Mouse (Mus musculus) midbrain, embryonic 12.5 days (tissue): ENCODE results near the gene Mgat4a. TPM values are rescaled to one million over a fixed set of nuclear protein-coding genes. Genes with fewer than 3 reads are reported as not detected.

Experiments
- ATAC-seq: fragments of 200-750 bp; cut with Nextera tagmentation; 2 replicates; pipeline ENCODE4 v1.8.0; 2017; ENCODE audit warnings: low read depth, moderate TSS enrichment, moderate library complexity; ENCODE audit not compliant: low FRiP score
- H3K27ac ChIP-seq: fragments of 300-500 bp; sonication (generic); replicated peaks from 2 replicates; pipeline ENCODE4 v1.5.1; 2016; ENCODE audit warnings: mild to moderate bottlenecking
- H3K27me3 ChIP-seq: fragments of 300-500 bp; sonication (generic); 2 replicates; pipeline ENCODE4 v1.6.1; 2016; ENCODE audit warnings: mild to moderate bottlenecking
- H3K36me3 ChIP-seq: fragments of 300-500 bp; sonication (generic); 2 replicates; pipeline ENCODE4 v1.6.1; 2016
- H3K4me1 ChIP-seq: fragments of 300-500 bp; sonication (generic); 2 replicates; pipeline ENCODE4 v1.6.1; 2016
- H3K4me2 ChIP-seq: fragments of 300-500 bp; sonication (generic); replicated peaks from 2 replicates; pipeline ENCODE4 v1.6.1; 2016; ENCODE audit warnings: mild to moderate bottlenecking, moderate library complexity
- H3K4me3 ChIP-seq: fragments of 300-500 bp; sonication (generic); 2 replicates; pipeline ENCODE4 v1.5.1; 2016; ENCODE audit warnings: mild to moderate bottlenecking
- H3K9ac ChIP-seq: fragments of 300-500 bp; sonication (generic); replicated peaks from 2 replicates; pipeline ENCODE4 v1.6.1; 2016; ENCODE audit warnings: mild to moderate bottlenecking, moderate library complexity
- H3K9me3 ChIP-seq: fragments of 300-500 bp; sonication (generic); 2 replicates; pipeline ENCODE4 v1.6.1; 2016; ENCODE audit warnings: mild to moderate bottlenecking
- WGBS: fragments of 180-500 bp; shearing (Covaris S2); methylation state at CpG from one replicate; pipeline ENCODE4 v1.1.7; 2016; 5-methylcytosine and 5-hydroxymethylcytosine counted together
- polyA plus RNA-seq: library from polyadenylated mRNA; unstranded; fragments of >200 nt; fragmentation: Nextera tagmentation; extraction: Ambion mirVana; gene quantifications from 2 replicates; pipeline ENCODE4 v1.2.1, GENCODE M21; 2016

Gene Mgat4a
- polyA plus RNA-seq, 1 experiment from 2014 or later, result 3.3 TPM

GRCm38 (mm10) chr1:37430297-37430840 lies 110.4 kb downstream of the Mgat4a start:
- H3K9me3 ChIP-seq, result no peaks in the 10 kb centered on the region
- H3K9ac ChIP-seq, result peak overlapping the region; percentile 85
- 3% methylated on average over 40 of the region's 40 CpGs for WGBS
- H3K36me3 ChIP-seq, result peaks cover 21% of the 10 kb centered on the region
- H3K4me1 ChIP-seq, result peaks cover 20% of the 10 kb centered on the region
- peak overlapping the region; percentile 54; the same call in 1 of the 2 replicates for H3K27ac ChIP-seq
- H3K27me3 ChIP-seq, result no peaks in the 10 kb centered on the region
- peak; percentile 19; the same call in 1 of the 2 replicates for ATAC-seq
- peak overlapping the region; percentile 88 for H3K4me3 ChIP-seq
- peak overlapping the region; percentile 91 for H3K4me2 ChIP-seq

- peaks cover 19% of the 10 kb centered on the region for H3K36me3 ChIP-seq
- H3K27ac ChIP-seq, result peak within 1 kb of the TSS; percentile 54; the same call in 1 of the 2 replicates
- H3K4me2 ChIP-seq, result peak within 1 kb of the TSS; percentile 91
- peak within 1 kb of the TSS; percentile 85 for H3K9ac ChIP-seq
- peaks cover 20% of the 10 kb centered on the region for H3K4me1 ChIP-seq
- H3K9me3 ChIP-seq, result no peaks in the 10 kb centered on the region
- 3% methylated on average over 57 of the region's 57 CpGs for WGBS
- H3K27me3 ChIP-seq, result no peaks in the 10 kb centered on the region
- peak; percentile 98 for ATAC-seq
- H3K4me3 ChIP-seq, result peak within 1 kb of the TSS; percentile 88
These were observed 111.2 kb downstream of the Mgat4a start, which contains the start of the genes Coa5 and Unc50 for GRCm38 (mm10) chr1:37429366-37430296. Coa5 (minus strand) TSS chr1:37430103. Unc50 (plus strand) TSS chr1:37430139.

GRCm38 (mm10) chr1:37428911-37429310 lies 111.9 kb downstream of the Mgat4a start:
- peak overlapping the region; percentile 88 for H3K4me3 ChIP-seq
- peak overlapping the region; percentile 85; the same call in 1 of the 2 replicates for H3K9ac ChIP-seq
- no peaks in the 10 kb centered on the region for H3K27me3 ChIP-seq
- peaks cover 21% of the 10 kb centered on the region for H3K36me3 ChIP-seq
- WGBS, result 79% methylated on average over 2 of the region's 2 CpGs
- peak overlapping the region; percentile 91 for H3K4me2 ChIP-seq
- peaks cover 20% of the 10 kb centered on the region for H3K4me1 ChIP-seq
- H3K27ac ChIP-seq, result no peak overlapping the region
- H3K9me3 ChIP-seq, result peaks cover 6% of the 10 kb centered on the region; the same call in 1 of the 2 replicates
- ATAC-seq, result no peak

GRCm38 (mm10) chr1:37427144-37427875 lies 113.5 kb downstream of the Mgat4a start:
- Histone ChIP-seq H3K4me2 (no peak overlapping the region), H3K9ac (no peak overlapping the region), H3K36me3 (peaks cover 21% of the 10 kb centered on the region), H3K27me3 (no peaks in the 10 kb centered on the region), H3K4me1 (peaks cover 20% of the 10 kb centered on the region), H3K4me3 (no peak overlapping the region), H3K27ac (no peak overlapping the region), H3K9me3 (peaks cover 6% of the 10 kb centered on the region)
- WGBS, result 91% methylated on average over 8 of the region's 8 CpGs
- no peak for ATAC-seq

GRCm38 (mm10) chr1:37419420-37419819 lies 121.4 kb downstream of the Mgat4a start:
- no peaks in the 10 kb centered on the region for H3K4me1 ChIP-seq
- WGBS, result 89% methylated on average over 1 of the region's 1 CpGs
- no peak overlapping the region for H3K27ac ChIP-seq
- no peak overlapping the region for H3K4me2 ChIP-seq
- H3K27me3 ChIP-seq, result no peaks in the 10 kb centered on the region
- H3K4me3 ChIP-seq, result no peak overlapping the region
- H3K36me3 ChIP-seq, result peaks cover 34% of the 10 kb centered on the region
- ATAC-seq, result no peak
- H3K9me3 ChIP-seq, result peaks cover 9% of the 10 kb centered on the region
- no peak overlapping the region for H3K9ac ChIP-seq

- H3K27me3 ChIP-seq, result no peaks in the 10 kb centered on the region
- no peak overlapping the region for H3K4me2 ChIP-seq
- no peaks in the 10 kb centered on the region for H3K4me1 ChIP-seq
- peaks cover 19% of the 10 kb centered on the region for H3K36me3 ChIP-seq
- no peak overlapping the region for H3K9ac ChIP-seq
- H3K4me3 ChIP-seq, result no peak overlapping the region
- H3K27ac ChIP-seq, result no peak overlapping the region
- 0 out of 2 replicates have a peak, but pooled peaks cover 4% of the 10 kb centered on the region for H3K9me3 ChIP-seq
- 96% methylated on average over 1 of the region's 1 CpGs for WGBS
- no peak for ATAC-seq
These were observed 125.4 kb downstream of the Mgat4a start for GRCm38 (mm10) chr1:37415394-37415793.

- Histone ChIP-seq H3K27me3 (no peaks in the 10 kb centered on the region), H3K36me3 (no peaks in the 10 kb centered on the region), H3K27ac (no peak overlapping the region), H3K9me3 (no peaks in the 10 kb centered on the region), H3K4me2 (no peak overlapping the region), H3K4me1 (no peaks in the 10 kb centered on the region), H3K9ac (no peak overlapping the region), H3K4me3 (no peak overlapping the region)
- no peak for ATAC-seq
These were observed 131.2 kb downstream of the Mgat4a start for GRCm38 (mm10) chr1:37409647-37410046.

- WGBS, result 81% methylated on average over 3 of the region's 3 CpGs
- no peaks in the 10 kb centered on the region for H3K4me1 ChIP-seq
- no peaks in the 10 kb centered on the region for H3K36me3 ChIP-seq
- H3K9ac ChIP-seq, result no peak overlapping the region
- no peaks in the 10 kb centered on the region for H3K9me3 ChIP-seq
- no peak overlapping the region for H3K4me2 ChIP-seq
- H3K27ac ChIP-seq, result no peak overlapping the region
- no peak overlapping the region for H3K4me3 ChIP-seq
- ATAC-seq, result no peak
- no peaks in the 10 kb centered on the region for H3K27me3 ChIP-seq
These were observed 132.1 kb downstream of the Mgat4a start for GRCm38 (mm10) chr1:37408678-37409077.

- H3K9ac ChIP-seq, result no peak overlapping the region
- H3K4me3 ChIP-seq, result no peak overlapping the region
- no peaks in the 10 kb centered on the region for H3K9me3 ChIP-seq
- H3K36me3 ChIP-seq, result no peaks in the 10 kb centered on the region
- H3K4me2 ChIP-seq, result no peak overlapping the region
- WGBS, result 92% methylated on average over 8 of the region's 8 CpGs
- H3K4me1 ChIP-seq, result no peaks in the 10 kb centered on the region
- no peak overlapping the region for H3K27ac ChIP-seq
- H3K27me3 ChIP-seq, result no peaks in the 10 kb centered on the region
- ATAC-seq, result no peak
These were observed 132.8 kb downstream of the Mgat4a start for GRCm38 (mm10) chr1:37408059-37408458.

- Histone ChIP-seq H3K27ac (no peak overlapping the region), H3K9ac (no peak overlapping the region), H3K36me3 (no peaks in the 10 kb centered on the region), H3K4me1 (no peaks in the 10 kb centered on the region), H3K4me3 (no peak overlapping the region), H3K4me2 (no peak overlapping the region), H3K9me3 (no peaks in the 10 kb centered on the region), H3K27me3 (no peaks in the 10 kb centered on the region)
- WGBS, result 87% methylated on average over 8 of the region's 8 CpGs
- no peak for ATAC-seq
These were observed 133.6 kb downstream of the Mgat4a start for GRCm38 (mm10) chr1:37407228-37407627.

GRCm38 (mm10) chr1:37405137-37405536 lies 135.7 kb downstream of the Mgat4a start:
- Histone ChIP-seq H3K27ac (no peak overlapping the region), H3K4me2 (no peak overlapping the region), H3K27me3 (no peaks in the 10 kb centered on the region), H3K9me3 (no peaks in the 10 kb centered on the region), H3K36me3 (no peaks in the 10 kb centered on the region), H3K9ac (no peak overlapping the region), H3K4me1 (no peaks in the 10 kb centered on the region), H3K4me3 (no peak overlapping the region)
- WGBS, result 71% methylated on average over 2 of the region's 2 CpGs
- no peak for ATAC-seq
